Mouse (Mus musculus) midbrain, embryonic 16.5 days (tissue): ENCODE data around the gene Clta. TPM values are rescaled to one million over a fixed set of nuclear protein-coding genes. Genes with fewer than 3 reads are reported as not detected.
A peak's percentile ranks its signal among the peaks of the same experiment; 100 is the strongest.
"Not testable (repeated sequence)": the region's sequence is repeated elsewhere in the genome, so short reads cannot be mapped to it uniquely, and the experiment has no call there.

ENCODE experiments used
- ATAC-seq: fragments of 200-750 bp; cut with Nextera tagmentation; 2 replicates; pipeline ENCODE4 v1.8.0; 2017; ENCODE audit warnings: moderate TSS enrichment
- H3K27ac ChIP-seq: fragments of 300-500 bp; sonication (generic); 2 replicates; pipeline ENCODE4 v1.5.1; 2014; ENCODE audit warnings: mild to moderate bottlenecking, low read length, mixed read lengths
- H3K27me3 ChIP-seq: fragments of 300-500 bp; sonication (generic); 2 replicates; pipeline ENCODE4 v1.6.1; 2014; ENCODE audit warnings: low read depth, low read length, mixed read lengths; ENCODE audit not compliant: control insufficient read depth, insufficient read depth
- H3K36me3 ChIP-seq: fragments of 300-500 bp; sonication (generic); 2 replicates; pipeline ENCODE4 v1.6.1; 2014; ENCODE audit warnings: mild to moderate bottlenecking, low read length, moderate library complexity, mixed read lengths; ENCODE audit not compliant: control insufficient read depth, insufficient read depth
- H3K4me1 ChIP-seq: fragments of 300-500 bp; sonication (generic); 2 replicates; pipeline ENCODE4 v1.6.1; 2014; ENCODE audit warnings: mild to moderate bottlenecking, low read length, mixed read lengths; ENCODE audit not compliant: control insufficient read depth, insufficient read depth
- H3K4me2 ChIP-seq: fragments of 300-500 bp; sonication (generic); 2 replicates; pipeline ENCODE4 v1.6.1; 2014; ENCODE audit warnings: mild to moderate bottlenecking, low read length, mixed read lengths
- H3K4me3 ChIP-seq: fragments of 300-500 bp; sonication (generic); 2 replicates; pipeline ENCODE4 v1.5.1; 2014; ENCODE audit warnings: low read depth, mild to moderate bottlenecking, low read length, moderate library complexity, mixed read lengths
- H3K9ac ChIP-seq: fragments of 300-500 bp; sonication (generic); 2 replicates; pipeline ENCODE4 v1.6.1; 2014; ENCODE audit warnings: low read depth, low read length, mixed read lengths
- H3K9me3 ChIP-seq: fragments of 300-500 bp; sonication (generic); replicated peaks from 2 replicates; pipeline ENCODE4 v1.6.1; 2014; ENCODE audit warnings: mild to moderate bottlenecking, low read length, mixed read lengths; ENCODE audit not compliant: control insufficient read depth, poor library complexity, severe bottlenecking
- WGBS: fragments of 180-500 bp; shearing (Covaris S2); extraction: QIAGEN DNeasy Blood & Tissue Kit; methylation state at CpG from one replicate; pipeline ENCODE4 v1.1.7; 2014; 5-methylcytosine and 5-hydroxymethylcytosine counted together
- polyA plus RNA-seq: library from polyadenylated mRNA; unstranded; fragments of >200 nt; fragmentation: Nextera tagmentation; extraction: Ambion mirVana; gene quantifications from 2 replicates; pipeline ENCODE4 v1.2.1, GENCODE M21; 2015

The Clta gene
- polyA plus RNA-seq, 1 experiment from 2014 or later, result 348 TPM

DNA sequence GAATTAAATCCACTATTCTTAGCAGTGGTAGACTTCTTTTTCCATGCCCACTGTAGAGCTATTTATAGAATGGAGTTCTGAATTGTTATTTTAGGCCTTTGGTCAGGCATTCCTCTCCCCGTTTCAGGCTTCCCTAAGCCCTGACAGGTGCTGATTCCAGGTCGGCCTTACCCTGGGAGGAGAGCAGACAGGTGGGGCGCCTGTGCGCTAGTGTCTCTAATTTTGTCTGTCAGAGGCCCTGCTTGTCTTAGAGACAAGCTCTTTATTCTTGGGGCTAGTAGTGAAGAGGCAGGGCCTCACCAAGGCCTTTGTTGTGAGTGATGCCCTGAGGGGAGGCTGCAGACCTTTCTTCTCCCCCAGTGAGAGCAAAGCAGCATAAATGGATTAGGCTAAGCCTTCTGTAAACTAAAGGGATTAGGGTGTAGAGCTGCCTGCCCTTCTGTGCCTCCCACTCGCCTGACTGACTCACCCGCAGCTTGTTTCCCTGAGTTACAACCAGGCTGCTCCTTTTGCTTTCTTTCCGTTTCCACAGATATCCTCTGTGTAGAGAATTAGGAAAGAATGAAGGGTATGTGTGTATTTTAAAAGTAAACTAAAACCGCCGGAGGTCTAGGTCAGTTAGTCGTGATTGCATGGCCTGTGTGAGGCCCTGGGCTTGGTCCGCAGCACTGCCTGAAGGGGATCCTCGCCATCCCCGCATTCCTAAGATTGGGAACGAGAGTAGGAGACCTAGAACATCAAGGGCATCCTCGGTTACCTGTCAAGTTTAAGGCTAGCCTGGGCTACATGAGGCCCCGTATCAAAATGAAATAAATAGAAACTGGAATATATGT lies 24.3 kb downstream of the Clta start:
- Histone ChIP-seq H3K9me3 (no peaks in the 10 kb centered on the region), H3K27ac (no peak overlapping the region), H3K4me2 (no peak overlapping the region), H3K4me1 (0 out of 2 replicates have a peak, but pooled peaks cover 2% of the 10 kb centered on the region), H3K4me3 (no peak overlapping the region), H3K36me3 (peaks cover 44% of the 10 kb centered on the region), H3K27me3 (peaks cover 36% of the 10 kb centered on the region), H3K9ac (no peak overlapping the region)
- ATAC-seq, result no peak
- WGBS, result 14% methylated on average over 16 of the region's 16 CpGs

DNA sequence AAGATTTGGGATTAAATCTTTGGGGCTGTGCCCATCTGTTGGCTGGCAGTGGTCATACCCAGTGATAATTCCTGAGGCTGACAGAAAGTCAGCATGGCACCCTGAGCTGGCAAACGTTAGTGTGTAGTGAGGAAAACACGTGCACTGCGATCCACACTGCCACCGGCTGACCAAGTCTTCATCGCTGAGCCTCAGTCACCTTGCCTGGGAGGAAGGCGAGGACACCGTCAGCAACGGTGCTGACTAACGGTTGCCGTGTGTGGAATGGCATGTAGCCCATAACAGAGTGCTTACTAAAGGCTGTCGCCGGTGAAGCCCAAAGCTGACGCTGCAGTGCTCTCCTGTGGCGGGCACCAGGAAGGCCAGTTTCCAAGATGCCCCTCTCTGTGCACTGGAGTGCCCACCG lies 25.4 kb downstream of the Clta start:
- Histone ChIP-seq H3K4me3 (no peak overlapping the region), H3K9ac (no peak overlapping the region), H3K4me1 (0 out of 2 replicates have a peak, but pooled peaks cover 2% of the 10 kb centered on the region), H3K36me3 (peaks cover 38% of the 10 kb centered on the region), H3K27me3 (peaks cover 26% of the 10 kb centered on the region), H3K4me2 (no peak overlapping the region), H3K27ac (no peak overlapping the region), H3K9me3 (no peaks in the 10 kb centered on the region)
- ATAC-seq, result 0 out of 2 replicates have a peak, but pooled peaks have one; percentile 17
- 80% methylated on average over 15 of the region's 15 CpGs for WGBS

DNA sequence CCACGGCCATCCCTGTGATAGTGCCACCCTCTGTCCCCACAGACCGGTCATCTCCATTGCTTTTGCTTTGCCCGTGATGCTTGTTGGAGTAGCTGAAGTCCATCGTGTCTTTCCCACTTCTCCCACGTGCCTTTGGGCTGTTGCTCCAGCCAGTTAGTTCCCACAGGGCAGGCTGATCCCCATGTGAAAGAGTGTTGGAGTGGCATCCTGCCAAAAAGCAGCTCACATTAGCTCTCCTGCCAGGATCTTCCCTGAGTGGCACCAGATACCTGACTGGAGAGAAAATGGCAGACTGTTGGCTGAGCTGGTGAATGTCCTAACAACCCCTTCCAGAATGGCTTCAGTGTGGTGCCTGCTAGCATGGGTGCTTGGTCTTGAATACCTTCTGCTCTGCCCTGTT lies 27.3 kb downstream of the Clta start:
- 0 out of 2 replicates have a peak, but pooled peaks cover 2% of the 10 kb centered on the region for H3K4me1 ChIP-seq
- H3K27ac ChIP-seq, result no peak overlapping the region
- no peak for ATAC-seq
- peaks cover 19% of the 10 kb centered on the region for H3K27me3 ChIP-seq
- no peak overlapping the region for H3K4me2 ChIP-seq
- H3K9me3 ChIP-seq, result no peaks in the 10 kb centered on the region
- 83% methylated on average over 5 of the region's 5 CpGs for WGBS
- H3K36me3 ChIP-seq, result peaks cover 23% of the 10 kb centered on the region
- no peak overlapping the region for H3K4me3 ChIP-seq
- H3K9ac ChIP-seq, result no peak overlapping the region

DNA sequence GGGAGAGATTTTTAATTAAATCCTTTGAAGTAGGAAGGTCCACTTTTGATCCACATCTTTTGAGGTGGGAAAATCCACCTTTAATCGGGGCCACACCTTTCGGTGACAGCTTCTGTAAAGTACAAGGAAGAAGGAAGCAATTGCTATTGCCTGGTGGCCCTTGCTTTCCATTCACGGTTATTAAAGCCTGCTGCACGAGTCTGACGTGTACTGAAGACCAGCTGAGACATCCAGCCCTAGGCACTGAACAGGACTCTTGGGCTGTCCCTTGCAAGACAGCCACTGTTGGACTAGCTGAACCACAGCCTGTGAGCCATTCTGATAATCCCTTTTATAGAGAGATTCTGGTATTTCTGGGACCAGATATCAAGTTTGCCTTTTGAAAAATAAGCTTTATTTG lies 32.2 kb downstream of the Clta start:
- Histone ChIP-seq H3K36me3 (peaks cover 34% of the 10 kb centered on the region), H3K4me3 (no peak overlapping the region), H3K9me3 (no peaks in the 10 kb centered on the region), H3K27me3 (peaks cover 27% of the 10 kb centered on the region), H3K27ac (no peak overlapping the region), H3K9ac (no peak overlapping the region), H3K4me2 (no peak overlapping the region), H3K4me1 (no peaks in the 10 kb centered on the region)
- ATAC-seq, result no peak
- WGBS, result 69% methylated on average over 5 of the region's 5 CpGs

DNA sequence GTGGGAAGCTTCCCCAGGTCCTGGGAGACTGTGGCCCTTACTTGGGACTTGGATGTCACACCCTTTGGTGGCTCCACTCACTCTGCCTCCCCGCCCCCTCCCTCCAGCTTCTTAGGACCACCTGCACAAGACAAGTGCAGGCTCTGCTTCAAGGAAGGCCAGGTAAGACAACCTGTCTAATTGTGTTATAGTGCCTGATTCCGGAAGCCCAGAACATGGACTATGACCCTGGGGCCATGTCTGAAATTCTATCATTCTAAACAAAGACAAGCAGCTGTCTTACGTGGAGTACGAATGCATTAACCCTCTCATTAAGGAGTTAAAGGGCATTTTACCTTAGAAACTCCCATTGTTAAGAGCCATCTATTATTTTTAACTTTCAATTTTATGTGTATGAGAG lies 36.5 kb downstream of the Clta start:
- no peaks in the 10 kb centered on the region for H3K4me1 ChIP-seq
- H3K9me3 ChIP-seq, result no peaks in the 10 kb centered on the region
- H3K36me3 ChIP-seq, result peaks cover 44% of the 10 kb centered on the region
- H3K27ac ChIP-seq, result no peak overlapping the region
- H3K4me2 ChIP-seq, result no peak overlapping the region
- no peak overlapping the region for H3K9ac ChIP-seq
- H3K27me3 ChIP-seq, result peaks cover 14% of the 10 kb centered on the region
- ATAC-seq, result no peak
- WGBS, result 90% methylated on average over 4 of the region's 4 CpGs
- H3K4me3 ChIP-seq, result no peak overlapping the region

DNA sequence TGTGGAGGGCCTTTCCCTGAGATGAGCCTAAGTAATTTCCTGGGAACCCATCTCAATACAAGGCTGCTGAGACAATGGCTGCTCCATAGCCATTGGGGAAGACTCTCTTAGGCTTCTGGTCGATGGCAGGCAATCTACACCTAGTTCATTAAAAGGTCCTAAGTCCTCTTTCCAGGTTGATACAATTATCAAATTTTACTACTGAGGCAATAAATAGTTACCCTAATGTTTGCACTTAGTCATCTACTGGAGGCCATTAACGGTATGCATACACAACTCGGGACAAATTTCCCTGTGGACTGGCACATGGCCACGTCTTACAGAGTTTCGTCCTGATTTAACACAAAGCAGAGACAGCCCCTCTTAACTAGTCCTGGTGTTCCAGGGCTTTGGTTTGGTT lies 38.2 kb downstream of the Clta start:
- Histone ChIP-seq H3K27ac (no peak overlapping the region), H3K36me3 (peaks cover 40% of the 10 kb centered on the region), H3K4me2 (no peak overlapping the region), H3K4me1 (no peaks in the 10 kb centered on the region), H3K4me3 (no peak overlapping the region), H3K9me3 (no peaks in the 10 kb centered on the region), H3K27me3 (peaks cover 14% of the 10 kb centered on the region), H3K9ac (no peak overlapping the region)
- no peak for ATAC-seq
- 92% methylated on average over 5 of the region's 5 CpGs for WGBS

DNA sequence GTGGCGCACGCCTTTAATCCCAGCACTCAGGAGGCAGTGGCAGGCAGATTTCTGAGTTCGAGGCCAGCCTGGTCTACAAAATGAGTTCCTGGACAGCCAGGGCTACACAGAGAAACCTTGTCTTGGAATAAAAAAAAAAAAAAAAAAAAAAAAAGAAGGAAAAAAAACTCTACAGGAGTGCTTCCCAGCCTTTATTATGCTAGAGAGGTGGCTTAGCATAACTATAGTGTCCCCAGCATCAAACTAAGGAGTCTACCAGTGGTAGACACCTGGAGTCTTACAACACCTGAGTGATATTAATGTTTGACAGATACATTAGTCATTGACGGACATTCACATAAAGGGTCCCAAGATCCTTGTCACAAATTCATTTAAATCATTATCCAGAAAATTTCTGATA lies 38.9 kb downstream of the Clta start:
- not testable (repeated sequence) for H3K4me3 ChIP-seq, H3K4me1 ChIP-seq, H3K9ac ChIP-seq, H3K4me2 ChIP-seq, H3K27ac ChIP-seq, H3K9me3 ChIP-seq, ATAC-seq
- peaks cover 40% of the 10 kb centered on the region for H3K36me3 ChIP-seq
- WGBS, result 95% methylated on average over 4 of the region's 4 CpGs
- H3K27me3 ChIP-seq, result peaks cover 14% of the 10 kb centered on the region

DNA sequence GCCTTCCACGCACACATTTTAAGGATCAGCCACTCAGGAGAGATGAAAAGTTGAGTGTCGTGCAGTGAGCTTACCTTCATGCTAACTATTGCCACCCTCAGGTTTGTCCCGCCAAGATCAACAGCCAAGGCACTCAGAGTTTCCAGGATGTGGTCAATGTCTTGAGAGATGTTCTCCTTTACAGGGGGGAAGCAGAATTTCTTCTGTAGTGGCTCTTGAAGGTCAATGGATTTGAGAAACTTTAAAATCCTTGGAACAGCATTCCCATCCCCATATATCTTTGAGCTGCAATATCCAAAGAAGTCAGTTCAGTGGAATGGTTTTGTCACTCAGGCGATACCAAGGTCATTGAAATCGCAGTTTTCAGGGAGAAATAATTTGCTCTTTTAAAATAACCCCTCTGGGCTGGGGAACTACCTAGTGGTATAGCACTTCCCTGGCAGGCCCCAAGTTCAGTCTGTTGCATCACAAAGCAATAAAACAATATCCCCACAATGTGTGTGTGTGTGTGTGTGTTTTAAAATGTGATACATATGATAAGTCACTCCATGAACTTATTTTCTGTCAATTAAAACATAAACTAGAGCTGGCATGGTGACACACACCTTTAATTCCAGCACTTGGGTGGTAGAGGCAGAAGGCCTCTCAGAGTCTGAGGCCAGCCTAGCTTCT lies 40.6 kb downstream of the Clta start:
- H3K4me2 ChIP-seq, result no peak overlapping the region
- H3K9me3 ChIP-seq, result no peaks in the 10 kb centered on the region
- no peak overlapping the region for H3K9ac ChIP-seq
- 94% methylated on average over 5 of the region's 5 CpGs for WGBS
- H3K4me1 ChIP-seq, result no peaks in the 10 kb centered on the region
- no peak for ATAC-seq
- H3K36me3 ChIP-seq, result peaks cover 40% of the 10 kb centered on the region
- no peak overlapping the region for H3K27ac ChIP-seq
- H3K27me3 ChIP-seq, result peaks cover 6% of the 10 kb centered on the region
- H3K4me3 ChIP-seq, result no peak overlapping the region

DNA sequence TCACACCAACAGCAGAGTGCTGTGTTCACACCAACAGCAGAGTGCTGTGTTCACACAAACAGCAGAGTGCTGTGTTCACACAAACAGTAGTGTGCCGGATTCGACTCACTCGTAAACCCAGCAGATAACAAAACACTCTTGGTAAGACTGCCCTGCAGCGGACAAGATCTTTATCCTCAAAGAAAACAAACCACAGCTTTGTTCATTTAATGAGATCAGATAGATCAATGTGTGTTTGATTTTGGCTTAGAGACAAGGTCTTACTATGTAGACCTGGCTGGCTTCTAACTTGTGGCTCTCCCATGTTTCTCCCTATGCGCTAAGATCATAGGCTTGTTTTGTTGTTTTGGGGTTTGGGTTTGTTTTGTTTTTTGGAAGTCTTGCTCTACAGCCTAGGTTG lies 41.8 kb downstream of the Clta start:
- Histone ChIP-seq H3K4me1 (no peaks in the 10 kb centered on the region), H3K4me3 (no peak overlapping the region), H3K4me2 (no peak overlapping the region), H3K9ac (no peak overlapping the region), H3K27me3 (no peaks in the 10 kb centered on the region; the same call in 1 of the 2 replicates), H3K27ac (no peak overlapping the region), H3K9me3 (no peaks in the 10 kb centered on the region), H3K36me3 (peaks cover 35% of the 10 kb centered on the region)
- 83% methylated on average over 5 of the region's 5 CpGs for WGBS
- ATAC-seq, result no peak
